Mouse (Mus musculus) right cerebral cortex, postnatal 4 days (tissue): ENCODE measurements at regions not wholly inside any gene's neighbourhood (a gene's known extent, or its start where the extent isn't known, plus 50 kb on each side); places are given as distances from the start of the nearest gene placed in this dataset.

Experiments used
- DNase-seq: peaks from one replicate; pipeline ENCODE4 v3.0.0-alpha.2; 2022

- DNase-seq, result no peak
These were observed 119.2 kb downstream of the Syk start for GRCm38 (mm10) chr13:52702201-52702611.

- DNase-seq, result no peak
These were observed 120.6 kb downstream of the Syk start for GRCm38 (mm10) chr13:52703401-52704164.

GRCm38 (mm10) chr13:52704673-52705072 lies 121.7 kb downstream of the Syk start:
- no peak for DNase-seq

- no peak for DNase-seq
These were observed 126.6 kb downstream of the Syk start for GRCm38 (mm10) chr13:52709580-52709979.

GRCm38 (mm10) chr13:52711713-52712369 lies 128.9 kb downstream of the Syk start:
- peak; percentile 74 for DNase-seq

GRCm38 (mm10) chr13:52721463-52721862 lies 138.5 kb downstream of the Syk start:
- DNase-seq, result no peak

GRCm38 (mm10) chr13:52722718-52723117 lies 139.7 kb downstream of the Syk start:
- DNase-seq, result no peak

GRCm38 (mm10) chr13:52726043-52726442 lies 143.1 kb downstream of the Syk start:
- DNase-seq, result no peak

- no peak for DNase-seq
These were observed 143.6 kb downstream of the Syk start for GRCm38 (mm10) chr13:52726525-52726924.

- no peak for DNase-seq
These were observed 152.5 kb downstream of the Syk start for GRCm38 (mm10) chr13:52735453-52735933.

- DNase-seq, result no peak
These were observed 153.1 kb downstream of the Syk start for GRCm38 (mm10) chr13:52735934-52736523.

GRCm38 (mm10) chr13:52738095-52738660 lies 155.2 kb downstream of the Syk start:
- DNase-seq, result no peak

- no peak for DNase-seq
These were observed 158.4 kb downstream of the Syk start for GRCm38 (mm10) chr13:52741371-52741770.

- no peak for DNase-seq
These were observed 173.0 kb downstream of the Syk start for GRCm38 (mm10) chr13:52756005-52756404.

- DNase-seq, result peak; percentile 57
These were observed 163.8 kb downstream of the Auh start for GRCm38 (mm10) chr13:52765508-52766181.

- DNase-seq, result no peak
These were observed 163.2 kb downstream of the Auh start for GRCm38 (mm10) chr13:52766236-52766635.

- no peak for DNase-seq
These were observed 159.5 kb downstream of the Auh start for GRCm38 (mm10) chr13:52769956-52770355.

GRCm38 (mm10) chr13:52771518-52771917 lies 158.0 kb downstream of the Auh start:
- no peak for DNase-seq

GRCm38 (mm10) chr13:52772081-52772480 lies 157.4 kb downstream of the Auh start:
- DNase-seq, result no peak

- DNase-seq, result no peak
These were observed 152.0 kb downstream of the Auh start for GRCm38 (mm10) chr13:52777396-52778034.

GRCm38 (mm10) chr13:52778848-52779247 lies 150.6 kb downstream of the Auh start:
- DNase-seq, result no peak
